Mouse (Mus musculus) liver, embryonic 12.5 days (tissue): ENCODE results near the gene Dnmt3a. TPM values are rescaled to one million over a fixed set of nuclear protein-coding genes. Genes with fewer than 3 reads are reported as not detected.

Experiments
- ATAC-seq: fragments of 200-750 bp; cut with Nextera tagmentation; 2 replicates; pipeline ENCODE4 v1.8.0; 2017; ENCODE audit warnings: moderate number of reproducible peaks, mild to moderate bottlenecking, moderate library complexity
- H3K27ac ChIP-seq: fragments of 300-500 bp; sonication (generic); 2 replicates; pipeline ENCODE4 v1.5.1; 2016; ENCODE audit warnings: mild to moderate bottlenecking
- H3K27me3 ChIP-seq: fragments of 300-500 bp; sonication (generic); replicated peaks from 2 replicates; pipeline ENCODE4 v1.6.1; 2016; ENCODE audit warnings: mild to moderate bottlenecking, moderate library complexity
- H3K36me3 ChIP-seq: fragments of 300-500 bp; sonication (generic); 2 replicates; pipeline ENCODE4 v1.6.1; 2016; ENCODE audit warnings: mild to moderate bottlenecking, moderate library complexity
- H3K4me1 ChIP-seq: fragments of 300-500 bp; sonication (generic); 2 replicates; pipeline ENCODE4 v1.6.1; 2016
- H3K4me2 ChIP-seq: fragments of 300-500 bp; sonication (generic); 2 replicates; pipeline ENCODE4 v1.6.1; 2016; ENCODE audit warnings: mild to moderate bottlenecking, moderate library complexity
- H3K4me3 ChIP-seq: fragments of 300-500 bp; sonication (generic); 2 replicates; pipeline ENCODE4 v1.5.1; 2016; ENCODE audit warnings: mild to moderate bottlenecking, moderate library complexity
- H3K9ac ChIP-seq: fragments of 300-500 bp; sonication (generic); 2 replicates; pipeline ENCODE4 v1.6.1; 2016; ENCODE audit warnings: mild to moderate bottlenecking, moderate library complexity
- H3K9me3 ChIP-seq: fragments of 300-500 bp; sonication (generic); replicated peaks from 2 replicates; pipeline ENCODE4 v1.6.1; 2016; ENCODE audit warnings: mild to moderate bottlenecking, moderate library complexity
- WGBS: fragments of 180-500 bp; shearing (Covaris S2); methylation state at CpG from one replicate; pipeline ENCODE4 v1.1.7; 2016; ENCODE audit not compliant: insufficient replicate concordance; 5-methylcytosine and 5-hydroxymethylcytosine counted together
- polyA plus RNA-seq: library from polyadenylated mRNA; unstranded; fragments of >200 nt; fragmentation: Nextera tagmentation; extraction: Ambion mirVana; gene quantifications from 2 replicates; pipeline ENCODE4 v1.2.1, GENCODE M21; 2016

Gene Dnmt3a
- polyA plus RNA-seq, 1 experiment from 2014 or later, result 57.9 TPM

DNA sequence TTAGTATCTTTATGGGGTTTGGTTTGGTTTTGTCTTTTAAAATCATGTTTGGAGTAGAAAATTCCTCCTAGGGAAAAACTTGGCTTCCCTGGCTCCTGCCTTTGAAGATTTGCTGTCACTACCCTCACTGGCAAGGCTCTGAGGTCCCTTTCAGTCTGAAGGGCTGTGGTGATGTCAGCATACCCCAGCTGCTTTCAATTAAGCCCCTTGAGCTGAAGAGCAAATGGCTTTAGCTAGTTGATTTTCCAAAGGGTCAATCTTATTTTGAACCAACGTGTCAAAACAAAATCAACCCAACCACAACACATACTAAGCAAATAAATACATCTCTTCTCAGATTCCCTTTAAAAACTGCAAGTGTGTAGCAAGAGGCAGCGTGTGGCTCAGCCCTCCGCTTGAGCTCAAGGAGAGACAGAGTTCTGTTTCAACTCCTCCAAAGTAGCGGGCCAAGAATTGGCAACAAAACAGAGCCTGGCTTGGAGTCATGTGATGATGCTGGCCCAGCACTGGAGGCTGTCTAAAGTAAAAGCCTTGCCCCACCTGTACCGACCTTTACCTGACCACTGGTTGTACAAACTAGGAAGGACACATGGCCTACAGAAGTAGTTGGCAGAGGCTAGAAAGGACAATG is 17.3 kb upstream of the Dnmt3a start:
- Histone ChIP-seq H3K9ac (no peak overlapping the region), H3K4me1 (peaks cover 5% of the 10 kb centered on the region; the same call in 1 of the 2 replicates), H3K27ac (no peak overlapping the region), H3K9me3 (no peaks in the 10 kb centered on the region), H3K36me3 (no peaks in the 10 kb centered on the region), H3K4me3 (no peak overlapping the region), H3K27me3 (peaks cover 18% of the 10 kb centered on the region), H3K4me2 (no peak overlapping the region)
- WGBS, result 64% methylated on average over 5 of the region's 5 CpGs
- no peak for ATAC-seq

DNA sequence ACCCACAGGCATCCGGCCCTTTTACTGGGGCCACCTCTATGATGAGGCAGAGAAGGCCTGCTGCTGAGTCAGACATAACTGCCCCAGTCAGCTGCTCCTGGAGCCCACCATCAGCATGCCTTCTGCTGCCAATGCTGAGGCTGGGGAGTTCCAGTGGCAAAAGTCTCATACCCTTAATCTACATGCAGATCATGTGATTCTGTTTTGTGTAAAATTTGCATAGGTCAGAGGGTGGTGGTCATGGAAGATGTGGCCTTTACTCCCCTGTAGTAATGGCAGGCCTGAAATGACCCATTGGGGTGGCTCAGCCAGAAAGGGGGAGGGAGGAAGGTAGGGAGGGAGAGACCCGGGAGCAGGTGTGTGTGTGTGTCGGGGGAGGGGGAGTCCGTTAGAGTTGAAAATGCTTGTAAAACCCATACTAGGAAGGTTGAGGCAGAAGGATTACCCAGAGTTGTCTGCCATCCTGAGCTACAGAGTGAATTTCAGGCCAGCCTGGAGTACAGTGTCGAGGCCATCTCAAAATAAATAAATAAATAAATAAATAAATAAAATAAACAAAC is 16.1 kb upstream of the Dnmt3a start:
- H3K9me3 ChIP-seq, result no peaks in the 10 kb centered on the region
- H3K27ac ChIP-seq, result no peak overlapping the region
- H3K4me2 ChIP-seq, result no peak overlapping the region
- no peak for ATAC-seq
- peaks cover 29% of the 10 kb centered on the region for H3K27me3 ChIP-seq
- no peak overlapping the region for H3K9ac ChIP-seq
- peaks cover 5% of the 10 kb centered on the region; the same call in 1 of the 2 replicates for H3K4me1 ChIP-seq
- no peaks in the 10 kb centered on the region for H3K36me3 ChIP-seq
- 62% methylated on average over 5 of the region's 5 CpGs for WGBS
- H3K4me3 ChIP-seq, result no peak overlapping the region

DNA sequence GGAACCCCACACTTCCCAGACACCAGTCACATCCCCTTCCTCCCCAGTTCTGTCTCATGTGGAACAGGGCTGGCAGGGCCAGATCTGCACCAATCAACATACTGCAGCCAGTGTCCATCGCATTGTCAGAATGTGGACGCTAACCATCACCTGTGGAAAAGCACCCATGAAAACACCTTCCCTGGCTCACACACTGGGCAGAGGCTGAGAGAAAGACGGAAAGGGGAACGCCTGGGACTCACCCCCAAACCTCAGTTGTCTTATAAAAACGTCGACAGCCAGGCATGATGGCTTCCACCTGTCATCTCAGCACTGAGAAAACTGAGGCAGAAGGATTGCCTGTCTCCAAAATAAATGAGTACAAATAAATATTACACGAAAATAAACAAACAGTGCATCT is 14.6 kb upstream of the Dnmt3a start:
- H3K9me3 ChIP-seq, result no peaks in the 10 kb centered on the region
- no peak overlapping the region for H3K9ac ChIP-seq
- ATAC-seq, result no peak
- H3K4me2 ChIP-seq, result peak overlapping the region; percentile 63
- H3K36me3 ChIP-seq, result no peaks in the 10 kb centered on the region
- H3K4me1 ChIP-seq, result peaks cover 5% of the 10 kb centered on the region; the same call in 1 of the 2 replicates
- H3K27ac ChIP-seq, result no peak overlapping the region
- peak overlapping the region; percentile 43; the same call in 1 of the 2 replicates for H3K4me3 ChIP-seq
- peaks cover 35% of the 10 kb centered on the region for H3K27me3 ChIP-seq
- WGBS, result 35% methylated on average over 7 of the region's 7 CpGs

DNA sequence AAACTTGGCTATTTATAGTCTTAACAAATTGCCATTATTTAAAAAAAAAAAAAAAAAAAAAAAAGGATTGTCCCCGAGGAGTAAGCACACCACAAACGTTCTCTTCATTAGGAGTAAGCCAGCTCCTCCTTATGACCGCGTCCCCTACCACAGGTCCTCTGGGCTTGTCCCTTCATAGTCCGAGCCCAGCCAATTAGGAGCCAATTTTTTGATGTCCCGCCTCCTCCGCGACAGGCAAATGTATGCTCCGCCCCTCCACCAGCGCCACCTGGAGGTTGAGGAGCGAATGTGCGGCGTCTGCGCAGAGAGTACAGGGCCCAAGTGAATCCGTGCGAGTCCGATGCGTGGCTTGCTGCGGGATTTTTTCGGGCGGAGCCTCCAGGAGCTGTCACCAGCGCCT is 14.1 kb upstream of the Dnmt3a start:
- Histone ChIP-seq H3K4me3 (peak overlapping the region; percentile 43), H3K9me3 (no peaks in the 10 kb centered on the region), H3K9ac (peak overlapping the region; percentile 22; the same call in 1 of the 2 replicates), H3K4me1 (peaks cover 5% of the 10 kb centered on the region; the same call in 1 of the 2 replicates), H3K27me3 (peaks cover 38% of the 10 kb centered on the region), H3K36me3 (no peaks in the 10 kb centered on the region), H3K4me2 (peak overlapping the region; percentile 63), H3K27ac (no peak overlapping the region)
- under 1% methylated on average over 22 of the region's 22 CpGs for WGBS
- ATAC-seq, result peak; percentile 87

DNA sequence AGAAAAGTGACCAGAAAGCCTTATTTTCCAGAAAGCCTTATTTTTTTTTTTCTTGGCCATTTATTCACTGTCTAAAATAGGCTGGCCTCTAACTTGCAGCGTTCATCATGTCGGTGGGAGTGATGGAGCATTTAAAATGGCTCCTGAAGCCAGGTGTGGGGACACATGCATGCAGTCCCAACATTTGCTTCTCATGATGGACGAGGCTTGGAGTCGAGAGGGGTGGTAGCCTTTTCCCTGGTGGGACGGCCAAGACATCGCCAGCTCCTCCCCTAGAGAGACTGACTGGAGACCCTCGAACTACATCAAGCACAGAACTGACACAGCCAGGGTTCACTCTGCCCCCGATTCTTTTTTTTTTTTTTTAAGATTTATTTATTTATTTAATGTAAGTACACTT is 13.6 kb upstream of the Dnmt3a start:
- ATAC-seq, result 0 out of 2 replicates have a peak, but pooled peaks have one; percentile 16
- H3K4me1 ChIP-seq, result peaks cover 5% of the 10 kb centered on the region; the same call in 1 of the 2 replicates
- H3K27me3 ChIP-seq, result peaks cover 39% of the 10 kb centered on the region
- H3K27ac ChIP-seq, result no peak overlapping the region
- WGBS, result 21% methylated on average over 8 of the region's 8 CpGs
- peak overlapping the region; percentile 43 for H3K4me3 ChIP-seq
- H3K9ac ChIP-seq, result peak overlapping the region; percentile 22; the same call in 1 of the 2 replicates
- H3K9me3 ChIP-seq, result no peaks in the 10 kb centered on the region
- no peaks in the 10 kb centered on the region for H3K36me3 ChIP-seq
- H3K4me2 ChIP-seq, result peak overlapping the region; percentile 63

DNA sequence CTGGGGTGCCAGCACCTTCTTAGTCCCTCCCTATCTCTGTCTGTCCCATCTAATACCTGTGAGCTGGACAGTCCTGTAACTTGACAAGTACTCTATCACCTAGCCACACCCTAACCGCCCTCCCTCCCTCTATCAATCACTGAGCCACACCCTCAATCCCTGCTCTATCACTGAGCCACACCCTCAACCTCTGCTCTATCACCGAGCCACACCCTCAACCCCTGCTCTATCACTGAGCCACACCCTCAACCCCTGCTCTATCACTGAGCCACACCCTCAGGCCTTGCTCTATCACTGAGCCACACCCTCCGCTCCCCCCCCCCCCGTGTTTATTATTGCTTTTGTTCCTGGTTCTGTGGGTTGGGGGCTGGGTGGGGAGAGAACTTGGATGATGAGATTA is 10.2 kb upstream of the Dnmt3a start:
- no peak overlapping the region for H3K27ac ChIP-seq
- H3K27me3 ChIP-seq, result peaks cover 57% of the 10 kb centered on the region
- no peak overlapping the region for H3K9ac ChIP-seq
- WGBS, result 15% methylated on average over 2 of the region's 4 CpGs
- no peak overlapping the region for H3K4me3 ChIP-seq
- no peaks in the 10 kb centered on the region for H3K9me3 ChIP-seq
- no peaks in the 10 kb centered on the region for H3K36me3 ChIP-seq
- H3K4me1 ChIP-seq, result peaks cover 5% of the 10 kb centered on the region; the same call in 1 of the 2 replicates
- ATAC-seq, result 0 out of 2 replicates have a peak, but pooled peaks have one; percentile 16
- no peak overlapping the region for H3K4me2 ChIP-seq

DNA sequence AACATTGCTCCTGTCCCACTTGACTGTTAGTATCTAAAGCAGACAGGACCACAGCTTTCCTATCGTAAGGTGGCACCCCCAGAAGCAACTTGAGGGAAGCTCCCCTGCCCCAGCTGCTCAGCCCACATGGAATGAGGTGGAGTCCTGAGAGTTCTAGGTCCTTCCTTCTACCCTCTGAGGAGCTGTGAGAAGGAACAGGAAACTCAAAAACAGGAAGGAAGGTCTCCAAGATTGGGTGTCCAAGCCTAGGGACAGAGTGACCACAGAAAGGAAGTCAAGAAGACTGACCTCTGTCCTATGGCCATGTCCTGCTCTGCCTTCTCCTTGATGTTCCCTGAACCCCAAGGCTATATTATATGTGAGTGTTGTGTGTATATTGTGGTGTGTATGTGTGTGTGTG is 6.3 kb upstream of the Dnmt3a start:
- no peaks in the 10 kb centered on the region for H3K36me3 ChIP-seq
- no peak overlapping the region for H3K9ac ChIP-seq
- no peaks in the 10 kb centered on the region for H3K9me3 ChIP-seq
- no peak overlapping the region for H3K4me2 ChIP-seq
- WGBS, result 50% methylated on average over 1 of the region's 1 CpGs
- H3K4me3 ChIP-seq, result no peak overlapping the region
- H3K27ac ChIP-seq, result no peak overlapping the region
- no peaks in the 10 kb centered on the region for H3K4me1 ChIP-seq
- ATAC-seq, result no peak
- H3K27me3 ChIP-seq, result peaks cover 63% of the 10 kb centered on the region

DNA sequence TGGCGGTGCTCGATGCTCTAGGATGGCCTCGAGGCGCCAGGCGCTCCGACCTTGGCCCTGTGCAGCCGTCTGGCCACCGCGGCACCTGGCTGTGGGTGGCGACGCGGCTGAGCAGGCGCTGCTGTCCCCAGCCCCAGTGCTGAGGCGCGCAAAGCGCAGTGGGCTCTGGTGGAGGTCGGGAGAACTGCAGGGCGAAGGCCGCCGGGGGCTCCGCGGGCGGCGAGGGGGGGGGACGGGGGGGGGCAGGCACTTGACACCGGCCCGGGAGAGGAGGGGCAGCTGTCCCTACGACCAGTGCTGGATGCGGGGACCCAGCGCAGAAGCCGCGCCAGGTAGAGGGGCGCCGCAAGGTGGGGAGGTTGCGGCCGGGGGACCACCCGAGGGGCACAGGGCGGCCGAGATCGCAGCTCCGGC is 471 bp downstream of the Dnmt3a start:
- ATAC-seq, result peak; percentile 66
- Histone ChIP-seq H3K9ac (peak overlapping the region; percentile 75), H3K27me3 (peaks cover 90% of the 10 kb centered on the region)

DNA sequence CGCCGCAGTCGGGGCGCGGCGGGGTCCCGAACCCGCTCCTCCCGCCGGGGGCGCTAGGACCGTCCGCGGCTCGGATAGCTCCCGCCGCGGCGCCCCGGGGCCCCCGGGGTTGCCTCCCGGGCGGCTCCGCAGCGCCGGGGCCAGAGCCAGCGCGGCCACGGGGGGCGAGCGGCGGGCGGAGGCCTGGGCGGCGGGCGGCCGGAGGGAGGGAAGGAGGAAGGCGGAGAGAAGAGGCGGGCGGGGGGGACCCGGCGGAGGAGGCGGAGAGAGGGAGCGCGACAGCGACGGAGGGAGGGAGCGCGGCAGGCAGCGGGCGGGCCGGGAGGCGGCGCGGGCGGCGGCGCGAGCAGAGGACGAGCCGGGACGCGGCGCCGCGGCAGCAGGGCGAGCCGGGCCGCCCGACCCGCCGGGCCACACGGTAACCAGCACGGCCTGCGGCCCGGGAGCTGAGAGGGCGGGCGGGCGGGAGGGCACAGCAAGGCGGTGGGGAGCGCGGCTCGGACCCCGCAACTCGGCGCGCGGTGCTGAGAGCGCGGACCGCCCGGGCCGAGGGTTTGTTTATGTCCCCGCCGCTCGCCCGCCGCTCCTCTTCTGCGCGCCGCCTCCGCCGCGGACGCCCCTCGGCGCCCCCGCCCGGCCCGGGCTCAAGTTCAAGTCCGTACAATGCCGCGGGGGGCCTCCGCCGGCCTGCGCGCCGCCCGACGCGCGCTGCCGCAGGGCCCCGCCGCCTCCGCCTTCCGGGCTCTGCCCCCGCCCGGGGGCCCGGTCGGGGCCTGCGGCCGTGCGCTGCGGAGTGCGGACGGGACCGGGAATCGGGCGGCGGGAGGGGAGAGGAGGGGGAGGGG is 1.1 kb downstream of the Dnmt3a start:
- WGBS, result 2% methylated on average over 80 of the region's 141 CpGs
- H3K4me3 ChIP-seq, result peak overlapping the region; percentile 76
- ATAC-seq, result peak; percentile 52
- peak overlapping the region; percentile 87 for H3K4me2 ChIP-seq
- peaks cover 86% of the 10 kb centered on the region for H3K27me3 ChIP-seq
- H3K36me3 ChIP-seq, result no peaks in the 10 kb centered on the region
- H3K9me3 ChIP-seq, result no peaks in the 10 kb centered on the region
- peaks cover 55% of the 10 kb centered on the region for H3K4me1 ChIP-seq
- H3K27ac ChIP-seq, result peak overlapping the region; percentile 75
- peak overlapping the region; percentile 75 for H3K9ac ChIP-seq

More for the DNA sequence above, 471 bp downstream of the Dnmt3a start:
- Histone ChIP-seq H3K4me3 (peak overlapping the region; percentile 76), H3K36me3 (no peaks in the 10 kb centered on the region), H3K9me3 (no peaks in the 10 kb centered on the region), H3K4me1 (peaks cover 49% of the 10 kb centered on the region), H3K4me2 (peak overlapping the region; percentile 87), H3K27ac (peak overlapping the region; percentile 75)
- under 1% methylated on average over 35 of the region's 41 CpGs for WGBS

DNA sequence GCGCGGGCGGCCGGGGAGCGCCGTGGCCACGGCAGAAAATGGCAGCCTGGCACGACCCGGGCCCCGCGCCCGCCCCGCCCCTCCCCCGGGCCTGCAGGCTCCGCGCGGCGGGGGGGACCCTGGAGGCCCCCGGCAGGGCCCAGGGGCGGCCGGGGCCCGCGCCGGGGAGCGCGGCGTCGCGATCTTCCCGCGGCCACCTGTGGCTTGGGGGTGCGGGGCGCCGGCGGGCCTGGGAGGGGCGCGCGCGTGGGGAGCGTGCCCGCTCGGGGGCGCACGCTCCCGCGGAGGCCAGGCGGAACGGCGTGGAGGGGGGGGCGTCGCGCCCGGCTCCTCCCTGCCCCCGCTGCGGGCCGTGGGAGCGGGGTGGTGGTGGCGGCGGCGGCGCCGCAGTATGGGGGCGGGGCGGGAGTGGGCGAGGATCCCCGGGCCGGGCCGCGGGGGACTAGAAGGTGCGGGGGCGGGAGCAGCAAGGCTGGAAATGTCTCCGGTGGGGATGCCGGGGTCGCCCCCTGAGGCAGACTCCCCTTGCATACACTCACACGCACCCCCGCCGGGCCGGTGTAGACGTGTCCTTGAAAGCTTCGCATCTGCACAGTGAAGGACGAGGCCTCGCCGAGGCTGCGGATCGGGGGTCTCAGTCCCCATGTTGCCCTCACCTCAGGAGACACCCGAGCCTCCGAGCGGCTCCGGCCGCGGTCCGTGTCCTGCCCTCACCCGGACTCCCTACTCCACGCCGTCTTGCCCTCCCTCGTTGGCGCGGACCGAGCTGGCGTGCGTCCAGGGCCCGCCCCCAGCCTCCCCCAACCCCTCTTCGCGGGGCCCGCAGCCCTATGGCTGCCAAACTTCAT is 2.0 kb downstream of the Dnmt3a start:
- no peaks in the 10 kb centered on the region for H3K9me3 ChIP-seq
- H3K36me3 ChIP-seq, result no peaks in the 10 kb centered on the region
- H3K9ac ChIP-seq, result peak overlapping the region; percentile 75
- H3K4me2 ChIP-seq, result peak overlapping the region; percentile 87
- peak overlapping the region; percentile 75 for H3K27ac ChIP-seq
- ATAC-seq, result peak; percentile 16
- peak overlapping the region; percentile 76 for H3K4me3 ChIP-seq
- peaks cover 77% of the 10 kb centered on the region for H3K27me3 ChIP-seq
- WGBS, result 4% methylated on average over 87 of the region's 105 CpGs
- H3K4me1 ChIP-seq, result peaks cover 61% of the 10 kb centered on the region

DNA sequence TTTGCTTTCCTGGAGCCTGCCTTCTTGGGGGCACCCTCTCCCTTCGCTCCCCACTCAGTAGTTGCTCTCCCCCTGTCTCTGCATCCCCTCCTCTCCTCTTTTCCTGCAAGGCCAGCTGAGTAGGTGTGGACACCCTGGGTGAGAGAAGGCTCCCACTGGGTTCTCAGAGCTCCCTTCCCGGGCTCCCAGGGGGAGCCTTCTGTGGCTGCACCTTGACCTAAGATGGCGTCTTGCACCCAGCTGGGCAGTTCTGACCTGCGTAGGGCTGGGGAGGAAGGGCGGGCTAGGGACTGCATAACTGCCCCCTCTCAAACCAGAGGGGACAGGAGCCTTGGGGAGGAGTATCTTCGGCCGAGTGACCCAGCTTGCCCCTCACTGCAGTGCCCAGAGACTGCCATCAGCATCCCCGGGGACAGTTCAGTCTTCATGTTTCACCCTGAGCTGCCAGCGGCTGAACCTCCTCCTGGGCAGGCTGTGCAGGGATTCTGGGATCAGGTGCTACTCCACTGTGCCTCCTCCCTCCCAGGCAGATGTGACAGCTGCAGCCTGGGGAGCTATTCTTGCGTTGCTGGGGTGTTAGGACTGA is 2.7 kb downstream of the Dnmt3a start:
- H3K9me3 ChIP-seq, result no peaks in the 10 kb centered on the region
- H3K9ac ChIP-seq, result peak overlapping the region; percentile 75
- peak overlapping the region; percentile 87 for H3K4me2 ChIP-seq
- H3K27me3 ChIP-seq, result peaks cover 70% of the 10 kb centered on the region
- ATAC-seq, result peak; percentile 16; the same call in 1 of the 2 replicates
- H3K27ac ChIP-seq, result peak overlapping the region; percentile 1; the same call in 1 of the 2 replicates
- H3K4me1 ChIP-seq, result peaks cover 61% of the 10 kb centered on the region
- peak overlapping the region; percentile 76 for H3K4me3 ChIP-seq
- no peaks in the 10 kb centered on the region for H3K36me3 ChIP-seq
- WGBS, result 15% methylated on average over 10 of the region's 10 CpGs
